Mouse (Mus musculus) spleen, adult 2 months (tissue): ENCODE data around the gene Kctd21. TPM values are rescaled to one million over a fixed set of nuclear protein-coding genes. Genes with fewer than 3 reads are reported as not detected.

Source experiments
- DNase-seq, 2 experiments: peaks; one replicate each; pipeline versions ENCODE4 v3.0.0 to v3.0.0-alpha.2; 2012 to 2021; ENCODE audit warnings: low spot score in 2 of 2, low read depth in 1 of 2
- H3K27ac ChIP-seq: fragments of 200-500 bp; 2 replicates; pipeline ENCODE4 v1.5.1; 2012; ENCODE audit warnings: low read length, inconsistent platforms; ENCODE audit not compliant: insufficient read depth
- H3K27me3 ChIP-seq: fragments of 200-500 bp; 2 replicates; pipeline ENCODE4 v1.6.1; 2012; ENCODE audit warnings: mild to moderate bottlenecking, moderate library complexity, low read length, inconsistent platforms; ENCODE audit not compliant: control insufficient read depth, insufficient read depth
- H3K36me3 ChIP-seq: fragments of 200-500 bp; 2 replicates; pipeline ENCODE4 v1.6.1; 2012; ENCODE audit warnings: mild to moderate bottlenecking, low read length, inconsistent platforms; ENCODE audit not compliant: control insufficient read depth, insufficient read depth
- H3K4me1 ChIP-seq: fragments of 200-500 bp; 2 replicates; pipeline ENCODE4 v1.6.1; 2011; ENCODE audit warnings: inconsistent platforms; ENCODE audit not compliant: control insufficient read depth, insufficient read depth, insufficient read length
- H3K4me3 ChIP-seq: fragments of 200-500 bp; 2 replicates; pipeline ENCODE4 v1.5.1; 2011; ENCODE audit warnings: mild to moderate bottlenecking, inconsistent platforms; ENCODE audit not compliant: insufficient read depth, insufficient read length; ENCODE audit errors: extremely low read depth
- CTCF ChIP-seq: fragments of 200-500 bp; IDR thresholded peaks from 2 replicates; pipeline ENCODE4 v1.5.1; 2011; ENCODE audit warnings: mild to moderate bottlenecking, inconsistent platforms; ENCODE audit not compliant: insufficient read depth, insufficient read length, insufficient replicate concordance; ENCODE audit errors: extremely low read depth
- POLR2A ChIP-seq: fragments of 200-500 bp; IDR thresholded peaks from 2 replicates; pipeline ENCODE4 v1.6.1; 2011; ENCODE audit warnings: low read depth, low read length, inconsistent platforms
- WGBS: fragments of 180-500 bp; shearing (Covaris S2); methylation state at CpG from one replicate; pipeline ENCODE4 v1.1.7; 2018; 5-methylcytosine and 5-hydroxymethylcytosine counted together
- polyA plus RNA-seq: library from polyadenylated mRNA; depleted of rRNA; stranded (reverse); fragments of >200 nt; gene quantifications from 2 replicates; pipeline ENCODE4 v1.2.3, GENCODE M21; 2012

Gene Kctd21
- polyA plus RNA-seq, 1 experiment = 2.8 TPM

- Histone ChIP-seq H3K4me3 (no peak overlapping the region), H3K27ac (no peak overlapping the region), H3K27me3 (no peaks in the 10 kb centered on the region), H3K4me1 (no peaks in the 10 kb centered on the region; the same call in 1 of the 2 replicates), H3K36me3 (peaks cover 15% of the 10 kb centered on the region)
- WGBS = 93% methylated on average over 7 of the region's 7 CpGs
- DNase-seq = no peak
- TF ChIP-seq CTCF (no peak), POLR2A (no peak)
Observed at GRCm38 (mm10) chr7:97386106-97386805, 54.1 kb downstream of the Kctd21 start.

DNA sequence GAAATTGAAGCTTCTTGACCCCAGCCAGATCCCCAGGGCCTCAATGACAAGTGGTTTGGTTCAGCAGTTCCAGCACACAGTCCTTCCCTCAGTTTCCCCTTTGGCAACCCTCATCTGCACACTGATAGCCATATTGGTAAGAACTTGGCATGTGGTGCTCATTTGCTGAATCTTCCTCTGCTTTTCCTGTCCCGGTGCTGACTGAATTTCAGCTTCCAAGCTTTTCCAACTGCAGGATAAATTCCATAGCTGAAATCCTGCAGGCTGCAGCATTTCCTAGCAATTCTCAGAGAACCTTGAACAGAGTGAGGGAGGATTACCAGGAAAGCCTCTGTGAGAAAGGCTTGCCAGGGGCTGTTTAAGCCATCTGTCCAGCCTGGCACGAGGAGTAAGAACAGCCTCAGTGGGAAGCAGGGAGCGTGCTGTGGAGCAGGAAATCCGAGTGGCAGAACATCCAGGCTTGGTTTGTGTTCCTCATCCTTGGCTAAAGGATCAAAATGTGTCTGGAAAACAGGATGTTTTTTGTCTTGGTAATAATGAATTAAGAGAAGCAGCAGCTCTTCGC is 54.8 kb downstream of the Kctd21 start:
- no peak for DNase-seq
- Histone ChIP-seq H3K4me1 (no peaks in the 10 kb centered on the region; the same call in 1 of the 2 replicates), H3K4me3 (no peak overlapping the region), H3K36me3 (peaks cover 18% of the 10 kb centered on the region), H3K27ac (no peak overlapping the region; the same call in 1 of the 2 replicates), H3K27me3 (no peaks in the 10 kb centered on the region)
- no peak for TF ChIP-seq POLR2A
- TF ChIP-seq CTCF = no peak
- WGBS = 91% methylated on average over 5 of the region's 5 CpGs

DNA sequence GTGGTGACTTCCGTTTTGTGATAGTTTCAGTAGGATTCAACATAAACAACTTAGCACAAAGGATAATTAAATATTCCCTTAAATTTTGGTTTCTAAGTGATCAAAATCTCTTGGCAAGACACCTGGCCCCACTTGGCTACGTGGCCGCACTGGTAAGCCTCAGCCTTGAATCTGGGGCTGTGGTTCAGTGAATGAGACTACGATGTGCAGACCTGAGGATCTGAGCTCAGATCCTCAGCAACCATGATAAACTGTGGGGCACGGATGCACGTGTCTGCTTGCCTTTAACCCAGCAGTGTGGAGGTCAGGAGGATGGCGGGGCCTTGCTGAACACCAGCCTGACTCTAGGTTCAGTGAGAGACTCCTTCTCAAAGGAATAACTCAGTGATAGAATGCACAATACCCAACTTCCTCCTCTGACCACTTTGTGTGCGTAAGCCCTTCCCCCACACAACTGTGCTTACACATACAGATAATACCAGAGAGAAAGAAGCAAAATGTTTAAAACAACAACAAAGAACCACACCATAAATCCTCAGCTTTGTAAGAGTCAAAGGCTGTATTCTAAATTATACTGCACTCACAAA is 55.5 kb downstream of the Kctd21 start:
- WGBS = 88% methylated on average over 8 of the region's 8 CpGs
- no peaks in the 10 kb centered on the region; the same call in 1 of the 2 replicates for H3K4me1 ChIP-seq
- peaks cover 18% of the 10 kb centered on the region for H3K36me3 ChIP-seq
- H3K27ac ChIP-seq = no peak overlapping the region
- H3K4me3 ChIP-seq = no peak overlapping the region
- no peak for DNase-seq
- H3K27me3 ChIP-seq = no peaks in the 10 kb centered on the region
- no peak for TF ChIP-seq CTCF

DNA sequence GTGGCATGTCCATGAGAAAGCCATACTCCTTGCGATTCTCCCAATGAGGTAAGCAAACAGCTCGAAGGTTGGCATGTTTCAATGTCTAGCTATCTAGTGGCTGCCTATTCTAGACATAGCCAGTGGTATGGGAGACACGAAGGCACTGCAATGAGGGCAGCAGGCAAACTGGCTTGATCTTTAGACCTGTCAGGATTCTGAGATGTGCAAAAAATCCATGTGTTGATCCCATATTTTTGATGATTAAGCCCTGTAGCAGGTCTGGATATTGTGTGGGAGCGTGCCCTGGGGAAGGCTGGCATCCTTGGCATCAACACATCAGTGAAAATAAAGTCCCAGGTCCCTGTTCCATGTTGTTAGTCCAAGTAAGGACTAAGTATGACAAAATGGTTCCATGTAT is 56.4 kb downstream of the Kctd21 start:
- H3K27ac ChIP-seq = no peak overlapping the region
- H3K36me3 ChIP-seq = peaks cover 16% of the 10 kb centered on the region
- 97% methylated on average over 4 of the region's 4 CpGs for WGBS
- no peak for TF ChIP-seq CTCF
- no peak for TF ChIP-seq POLR2A
- no peak overlapping the region for H3K4me3 ChIP-seq
- H3K4me1 ChIP-seq = no peaks in the 10 kb centered on the region; the same call in 1 of the 2 replicates
- no peak for DNase-seq
- H3K27me3 ChIP-seq = no peaks in the 10 kb centered on the region

DNA sequence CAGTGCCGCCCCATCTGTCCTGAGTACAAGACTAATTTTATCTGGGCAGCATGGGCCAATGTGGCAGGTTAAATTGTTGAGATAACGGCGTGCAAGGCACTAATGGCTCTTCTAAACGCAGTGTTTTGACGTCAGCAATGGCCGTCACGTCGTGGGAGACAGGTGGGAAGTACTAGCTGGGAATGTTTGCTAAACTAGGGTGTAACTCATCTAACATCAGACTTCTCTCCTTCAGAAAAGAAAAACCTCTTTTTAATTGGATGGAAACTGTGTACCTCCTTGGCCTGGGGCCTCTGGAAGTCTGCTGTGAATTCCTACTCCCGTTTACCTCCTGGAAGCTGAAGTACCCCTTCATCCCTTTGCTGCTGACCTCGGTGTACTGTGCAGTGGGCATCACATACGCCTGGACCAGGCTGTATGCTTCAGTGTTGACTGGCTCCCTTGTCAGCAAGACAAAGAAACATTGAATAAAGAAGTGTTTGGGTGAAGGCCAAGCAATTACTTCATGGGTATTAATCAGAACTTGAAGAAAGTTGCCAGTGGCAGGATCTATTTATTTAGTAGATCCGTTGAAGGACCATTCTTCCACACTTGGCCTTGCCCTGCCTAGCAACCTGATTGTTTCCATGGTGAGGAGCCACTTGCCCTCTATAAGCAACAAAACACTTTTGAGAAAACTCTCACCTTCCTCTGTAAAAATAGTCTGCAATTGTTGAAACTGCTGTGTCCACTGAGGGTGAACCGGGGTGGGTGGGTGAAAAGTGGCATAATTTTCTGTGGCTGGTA is 59.4 kb downstream of the Kctd21 start:
- DNase-seq = no peak
- Histone ChIP-seq H3K36me3 (peaks cover 10% of the 10 kb centered on the region; the same call in 1 of the 2 replicates), H3K4me1 (no peaks in the 10 kb centered on the region), H3K27me3 (no peaks in the 10 kb centered on the region), H3K27ac (no peak overlapping the region), H3K4me3 (no peak overlapping the region)
- TF ChIP-seq POLR2A (no peak), CTCF (no peak)
- WGBS = 93% methylated on average over 13 of the region's 13 CpGs

GRCm38 (mm10) chr7:97392079-97392445 is 59.9 kb downstream of the Kctd21 start:
- H3K27ac ChIP-seq = no peak overlapping the region
- no peaks in the 10 kb centered on the region for H3K4me1 ChIP-seq
- no peak overlapping the region for H3K4me3 ChIP-seq
- no peak for DNase-seq
- WGBS = 92% methylated on average over 6 of the region's 6 CpGs
- TF ChIP-seq CTCF (no peak), POLR2A (no peak)
- H3K36me3 ChIP-seq = peaks cover 10% of the 10 kb centered on the region; the same call in 1 of the 2 replicates
- H3K27me3 ChIP-seq = no peaks in the 10 kb centered on the region
